Mouse (Mus musculus) liver, embryonic 12.5 days (tissue): ENCODE data around the gene Atl1. TPM values are rescaled to one million over a fixed set of nuclear protein-coding genes. Genes with fewer than 3 reads are reported as not detected.

ENCODE experiments used
- ATAC-seq: fragments of 200-750 bp; cut with Nextera tagmentation; 2 replicates; pipeline ENCODE4 v1.8.0; 2017; ENCODE audit warnings: moderate number of reproducible peaks, mild to moderate bottlenecking, moderate library complexity
- H3K27ac ChIP-seq: fragments of 300-500 bp; sonication (generic); 2 replicates; pipeline ENCODE4 v1.5.1; 2016; ENCODE audit warnings: mild to moderate bottlenecking
- H3K27me3 ChIP-seq: fragments of 300-500 bp; sonication (generic); replicated peaks from 2 replicates; pipeline ENCODE4 v1.6.1; 2016; ENCODE audit warnings: mild to moderate bottlenecking, moderate library complexity
- H3K36me3 ChIP-seq: fragments of 300-500 bp; sonication (generic); 2 replicates; pipeline ENCODE4 v1.6.1; 2016; ENCODE audit warnings: mild to moderate bottlenecking, moderate library complexity
- H3K4me1 ChIP-seq: fragments of 300-500 bp; sonication (generic); 2 replicates; pipeline ENCODE4 v1.6.1; 2016
- H3K4me2 ChIP-seq: fragments of 300-500 bp; sonication (generic); 2 replicates; pipeline ENCODE4 v1.6.1; 2016; ENCODE audit warnings: mild to moderate bottlenecking, moderate library complexity
- H3K4me3 ChIP-seq: fragments of 300-500 bp; sonication (generic); 2 replicates; pipeline ENCODE4 v1.5.1; 2016; ENCODE audit warnings: mild to moderate bottlenecking, moderate library complexity
- H3K9ac ChIP-seq: fragments of 300-500 bp; sonication (generic); 2 replicates; pipeline ENCODE4 v1.6.1; 2016; ENCODE audit warnings: mild to moderate bottlenecking, moderate library complexity
- H3K9me3 ChIP-seq: fragments of 300-500 bp; sonication (generic); replicated peaks from 2 replicates; pipeline ENCODE4 v1.6.1; 2016; ENCODE audit warnings: mild to moderate bottlenecking, moderate library complexity
- WGBS: fragments of 180-500 bp; shearing (Covaris S2); methylation state at CpG from one replicate; pipeline ENCODE4 v1.1.7; 2016; ENCODE audit not compliant: insufficient replicate concordance; 5-methylcytosine and 5-hydroxymethylcytosine counted together
- polyA plus RNA-seq: library from polyadenylated mRNA; unstranded; fragments of >200 nt; fragmentation: Nextera tagmentation; extraction: Ambion mirVana; gene quantifications from 2 replicates; pipeline ENCODE4 v1.2.1, GENCODE M21; 2016

The Atl1 gene
- polyA plus RNA-seq, 1 experiment from 2014 or later: 1.7 TPM

DNA sequence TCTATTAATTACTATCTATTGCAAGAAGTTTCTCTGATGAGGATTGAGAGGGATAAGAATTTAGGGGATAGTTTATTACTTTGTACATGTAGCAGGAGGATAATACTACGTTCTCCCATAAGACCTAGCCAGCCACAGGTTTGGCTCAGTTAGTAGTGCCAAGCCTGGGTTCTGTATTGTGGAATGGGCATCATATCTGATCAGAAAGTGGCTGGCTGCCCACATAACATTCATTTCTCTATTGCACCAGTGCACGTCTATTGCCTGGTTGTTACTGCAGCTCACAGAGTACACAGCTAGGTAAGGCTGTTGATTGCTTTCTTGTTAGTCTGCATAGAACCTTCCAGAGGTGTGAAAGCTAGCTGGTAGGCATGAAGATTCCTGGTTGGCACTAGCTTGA lies 25.5 kb downstream of the Atl1 start:
- ATAC-seq: no peak
- H3K4me3 ChIP-seq: no peak overlapping the region
- H3K27me3 ChIP-seq: no peaks in the 10 kb centered on the region
- no peak overlapping the region for H3K4me2 ChIP-seq
- peaks cover under 1% of the 10 kb centered on the region; the same call in 1 of the 2 replicates for H3K4me1 ChIP-seq
- no peak overlapping the region for H3K27ac ChIP-seq
- WGBS: 72% methylated on average over 2 of the region's 2 CpGs
- H3K36me3 ChIP-seq: no peaks in the 10 kb centered on the region
- H3K9me3 ChIP-seq: no peaks in the 10 kb centered on the region
- H3K9ac ChIP-seq: no peak overlapping the region

DNA sequence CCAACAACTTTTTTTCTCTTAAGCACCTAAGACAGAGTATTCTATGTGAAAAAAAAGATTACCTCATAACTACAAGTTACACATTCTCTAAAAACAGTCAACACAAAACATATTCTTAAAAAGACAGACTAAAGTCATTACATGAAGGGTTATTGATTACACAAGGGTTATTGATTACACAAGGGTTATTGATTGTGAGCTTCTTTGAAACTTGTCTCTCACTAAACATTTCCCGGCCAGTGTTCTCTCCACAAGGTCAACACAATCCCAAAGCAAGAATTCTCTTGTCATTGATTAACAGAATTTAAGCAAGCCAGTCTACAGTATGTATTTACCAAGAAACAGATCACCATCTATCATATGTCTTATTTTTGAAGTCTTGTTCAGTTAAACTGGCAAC lies 29.7 kb downstream of the Atl1 start:
- 65% methylated on average over 1 of the region's 1 CpGs for WGBS
- Histone ChIP-seq H3K27ac (no peak overlapping the region), H3K27me3 (no peaks in the 10 kb centered on the region), H3K9ac (no peak overlapping the region), H3K4me2 (no peak overlapping the region), H3K36me3 (no peaks in the 10 kb centered on the region), H3K4me1 (peaks cover 27% of the 10 kb centered on the region), H3K9me3 (no peaks in the 10 kb centered on the region), H3K4me3 (no peak overlapping the region)
- no peak for ATAC-seq

DNA sequence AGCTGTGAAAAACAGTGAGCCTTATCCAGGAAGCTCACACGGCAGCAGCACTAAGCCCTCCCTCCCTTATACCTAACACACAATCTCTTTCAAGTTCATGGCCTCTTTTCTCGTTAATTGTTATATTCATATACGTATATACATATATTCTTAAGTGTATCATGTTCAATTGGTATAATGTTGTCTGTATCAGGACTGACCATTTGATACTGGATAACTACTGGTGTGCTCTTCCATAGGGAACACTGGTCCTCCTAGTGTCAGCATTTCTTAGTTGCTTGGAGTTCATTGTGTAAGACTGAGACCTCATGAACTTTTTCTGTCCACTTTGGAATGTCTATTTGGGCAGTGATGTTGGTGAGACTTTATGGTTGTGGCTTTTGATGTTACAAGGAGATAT lies 30.7 kb downstream of the Atl1 start:
- Histone ChIP-seq H3K9me3 (no peaks in the 10 kb centered on the region), H3K9ac (no peak overlapping the region), H3K4me1 (peaks cover 28% of the 10 kb centered on the region), H3K4me2 (no peak overlapping the region), H3K4me3 (no peak overlapping the region), H3K27me3 (no peaks in the 10 kb centered on the region), H3K36me3 (no peaks in the 10 kb centered on the region), H3K27ac (0 out of 2 replicates have a peak overlapping the region, but pooled peaks have one; percentile 32)
- WGBS: 62% methylated on average over 3 of the region's 3 CpGs
- ATAC-seq: no peak

DNA sequence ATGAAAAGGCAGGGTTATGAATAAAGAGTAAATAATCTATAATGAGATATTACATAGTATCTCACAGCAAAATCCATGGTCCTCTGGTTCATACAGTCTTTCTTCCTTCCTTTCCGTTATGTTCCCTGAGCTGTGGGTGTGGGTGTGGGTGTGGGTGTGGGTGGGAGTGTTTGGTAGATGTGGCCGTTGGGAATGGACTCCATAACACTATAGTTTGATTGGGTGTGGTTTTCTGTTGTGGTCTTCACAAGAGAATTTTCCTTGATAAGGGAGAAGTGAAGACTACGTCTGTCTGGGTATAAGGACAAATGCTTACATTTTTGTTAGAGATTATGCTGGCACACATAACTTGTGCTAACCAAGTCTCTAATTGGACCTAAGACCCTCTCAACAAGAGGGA lies 31.2 kb downstream of the Atl1 start:
- Histone ChIP-seq H3K4me2 (no peak overlapping the region), H3K9me3 (no peaks in the 10 kb centered on the region), H3K27ac (no peak overlapping the region), H3K9ac (no peak overlapping the region), H3K36me3 (no peaks in the 10 kb centered on the region), H3K4me3 (no peak overlapping the region), H3K4me1 (peaks cover 28% of the 10 kb centered on the region), H3K27me3 (no peaks in the 10 kb centered on the region)
- peak; percentile 50; the same call in 1 of the 2 replicates for ATAC-seq
- 14% methylated on average over 3 of the region's 3 CpGs for WGBS

DNA sequence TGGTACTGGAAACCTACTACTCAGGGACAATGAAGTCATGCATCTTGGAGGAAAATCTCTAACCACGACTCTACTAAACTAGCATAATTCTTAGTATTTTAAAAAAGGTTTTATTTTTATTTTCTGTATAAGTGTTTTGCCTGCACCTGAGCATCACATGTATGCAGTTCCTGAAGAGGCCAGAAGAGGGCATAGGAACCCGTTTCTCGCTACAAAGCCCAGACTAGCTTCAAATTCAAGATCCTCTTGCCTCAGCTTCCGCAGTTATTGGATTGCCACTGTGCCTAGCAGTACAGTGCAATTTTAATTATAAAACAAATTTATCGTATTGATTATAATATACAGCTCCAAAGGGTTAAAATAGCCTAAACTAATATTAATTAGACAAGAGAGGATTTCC lies 31.6 kb downstream of the Atl1 start:
- H3K4me2 ChIP-seq: no peak overlapping the region
- H3K4me3 ChIP-seq: no peak overlapping the region
- no peaks in the 10 kb centered on the region for H3K9me3 ChIP-seq
- no peak overlapping the region for H3K9ac ChIP-seq
- WGBS: 13% methylated on average over 5 of the region's 5 CpGs
- H3K27me3 ChIP-seq: no peaks in the 10 kb centered on the region
- no peaks in the 10 kb centered on the region for H3K36me3 ChIP-seq
- peaks cover 28% of the 10 kb centered on the region for H3K4me1 ChIP-seq
- ATAC-seq: no peak
- H3K27ac ChIP-seq: no peak overlapping the region

DNA sequence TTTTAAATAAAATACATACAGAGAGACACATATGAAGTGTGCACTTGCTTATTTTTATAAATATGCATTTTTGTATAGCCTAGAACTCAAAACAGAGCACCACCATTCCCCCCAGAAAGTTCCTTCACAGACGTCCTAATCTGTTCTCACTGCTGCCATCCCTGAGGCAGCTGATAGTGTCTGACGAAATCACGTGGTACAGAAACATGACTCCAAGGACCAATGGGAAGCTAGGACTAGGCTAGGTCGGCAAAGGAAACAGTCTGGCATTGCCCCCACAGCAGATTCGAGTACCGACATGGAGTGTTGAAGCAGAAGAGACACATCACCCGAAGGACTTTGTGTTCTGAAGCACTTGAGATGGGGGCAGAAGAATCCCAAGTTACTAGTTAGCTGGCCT lies 34.3 kb downstream of the Atl1 start:
- no peak overlapping the region for H3K9ac ChIP-seq
- H3K36me3 ChIP-seq: no peaks in the 10 kb centered on the region
- WGBS: 31% methylated on average over 7 of the region's 7 CpGs
- H3K27me3 ChIP-seq: no peaks in the 10 kb centered on the region
- peaks cover 28% of the 10 kb centered on the region for H3K4me1 ChIP-seq
- ATAC-seq: peak; percentile 76
- H3K4me2 ChIP-seq: peak overlapping the region; percentile 44
- H3K4me3 ChIP-seq: no peak overlapping the region
- H3K27ac ChIP-seq: no peak overlapping the region
- no peaks in the 10 kb centered on the region for H3K9me3 ChIP-seq

DNA sequence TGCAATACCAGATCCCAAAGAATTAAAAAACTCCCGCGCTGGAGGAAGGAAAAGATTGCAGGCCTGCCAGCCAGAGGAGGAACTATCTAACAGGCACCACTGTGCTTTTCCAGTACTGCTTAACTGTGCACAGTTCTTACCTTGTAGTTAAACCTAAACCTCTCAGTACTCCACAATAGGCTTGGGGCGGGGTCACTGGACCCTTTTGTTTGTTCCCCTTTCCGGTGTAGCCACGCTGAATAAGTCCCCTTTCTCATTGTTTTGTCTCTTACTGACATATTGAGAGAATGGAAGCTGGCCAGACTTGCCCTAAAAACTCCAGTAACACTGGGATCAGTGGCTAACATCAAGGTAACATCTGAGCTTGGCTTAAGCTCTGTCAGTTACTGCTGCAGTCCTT lies 45.3 kb downstream of the Atl1 start:
- no peaks in the 10 kb centered on the region for H3K27me3 ChIP-seq
- no peak overlapping the region for H3K27ac ChIP-seq
- H3K4me2 ChIP-seq: no peak overlapping the region
- H3K4me1 ChIP-seq: no peaks in the 10 kb centered on the region
- no peaks in the 10 kb centered on the region for H3K36me3 ChIP-seq
- H3K9ac ChIP-seq: no peak overlapping the region
- no peaks in the 10 kb centered on the region for H3K9me3 ChIP-seq
- ATAC-seq: no peak
- H3K4me3 ChIP-seq: no peak overlapping the region
- 62% methylated on average over 5 of the region's 5 CpGs for WGBS

DNA sequence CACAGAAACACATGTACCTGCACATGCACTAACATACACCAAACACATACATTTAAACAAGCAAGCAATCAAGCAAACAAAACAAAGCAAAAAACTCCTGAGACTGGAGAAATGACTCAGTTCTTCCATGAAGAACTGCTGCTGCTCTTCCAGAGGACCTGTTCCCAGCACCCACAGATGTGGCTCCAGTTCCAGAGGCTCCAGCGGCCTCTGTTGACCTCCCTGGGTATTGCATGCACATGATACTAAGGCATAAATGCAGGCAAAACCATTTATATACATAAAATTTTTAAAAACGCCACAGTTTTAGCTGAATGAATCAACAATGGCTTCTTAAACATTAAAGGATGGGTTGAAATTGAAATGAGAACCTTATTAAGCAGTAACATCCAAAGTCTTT lies 46.9 kb downstream of the Atl1 start:
- Histone ChIP-seq H3K9ac (no peak overlapping the region), H3K36me3 (no peaks in the 10 kb centered on the region), H3K27ac (no peak overlapping the region), H3K4me2 (no peak overlapping the region), H3K9me3 (no peaks in the 10 kb centered on the region), H3K4me3 (no peak overlapping the region), H3K27me3 (no peaks in the 10 kb centered on the region), H3K4me1 (no peaks in the 10 kb centered on the region)
- WGBS: 52% methylated on average over 2 of the region's 2 CpGs
- no peak for ATAC-seq

DNA sequence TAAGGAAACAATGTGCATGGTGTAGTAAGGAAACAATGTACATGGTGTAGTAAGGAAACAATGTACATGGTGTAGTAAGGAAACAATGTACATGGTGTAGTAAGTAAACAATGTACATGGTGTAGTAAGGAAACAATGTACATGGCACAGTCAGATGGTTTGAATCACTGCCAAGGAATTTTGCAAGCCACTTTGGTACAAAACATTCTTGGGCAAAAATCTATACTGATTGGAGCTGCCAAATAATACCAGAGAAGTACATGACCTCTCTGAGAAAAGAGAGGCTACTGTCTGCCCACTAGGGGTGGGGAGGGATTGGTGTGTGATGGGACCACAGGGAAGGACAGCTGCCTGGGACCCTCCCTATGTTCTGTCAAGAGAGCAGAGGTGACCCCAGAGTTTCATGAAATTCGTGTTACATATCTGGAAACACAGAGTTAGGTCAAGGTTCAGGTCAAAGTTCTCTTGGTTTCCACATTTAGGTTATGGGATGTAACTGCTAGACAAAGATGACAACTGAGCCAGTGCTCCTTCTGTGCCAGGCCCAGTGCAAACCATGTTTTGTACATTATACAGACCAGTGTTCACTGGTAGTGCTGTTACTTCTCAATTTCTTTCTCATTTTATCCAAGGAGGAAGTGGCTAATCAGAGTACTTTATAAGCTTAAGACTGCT lies 49.4 kb downstream of the Atl1 start:
- Histone ChIP-seq H3K4me1 (peaks cover 2% of the 10 kb centered on the region; the same call in 1 of the 2 replicates), H3K27ac (no peak overlapping the region), H3K27me3 (no peaks in the 10 kb centered on the region), H3K36me3 (no peaks in the 10 kb centered on the region), H3K4me3 (no peak overlapping the region), H3K9ac (no peak overlapping the region), H3K9me3 (no peaks in the 10 kb centered on the region), H3K4me2 (no peak overlapping the region)
- WGBS: 19% methylated on average over 1 of the region's 1 CpGs
- no peak for ATAC-seq

DNA sequence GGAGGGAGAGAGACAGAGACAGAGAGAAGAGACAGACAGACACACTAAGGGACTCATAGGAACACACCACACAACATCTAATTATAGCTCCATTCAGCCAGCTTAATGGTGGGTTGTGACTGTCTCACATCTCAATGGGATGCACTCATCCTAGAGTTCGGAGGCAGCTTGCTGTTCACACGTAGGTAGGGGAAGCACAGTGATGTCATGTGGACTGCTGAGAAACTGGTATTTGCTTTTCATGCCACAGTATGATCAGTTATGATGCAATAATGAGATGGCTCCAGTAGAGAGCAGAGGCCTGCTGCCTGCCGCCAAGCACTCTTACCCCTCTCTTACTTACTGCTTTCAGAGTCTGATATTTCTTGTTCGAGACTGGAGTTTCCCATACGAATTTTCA lies 53.4 kb downstream of the Atl1 start:
- Histone ChIP-seq H3K4me1 (peaks cover 13% of the 10 kb centered on the region; the same call in 1 of the 2 replicates), H3K9ac (no peak overlapping the region), H3K9me3 (no peaks in the 10 kb centered on the region), H3K27me3 (no peaks in the 10 kb centered on the region), H3K4me2 (no peak overlapping the region), H3K36me3 (no peaks in the 10 kb centered on the region), H3K27ac (no peak overlapping the region), H3K4me3 (no peak overlapping the region)
- WGBS: 78% methylated on average over 5 of the region's 5 CpGs
- ATAC-seq: no peak

DNA sequence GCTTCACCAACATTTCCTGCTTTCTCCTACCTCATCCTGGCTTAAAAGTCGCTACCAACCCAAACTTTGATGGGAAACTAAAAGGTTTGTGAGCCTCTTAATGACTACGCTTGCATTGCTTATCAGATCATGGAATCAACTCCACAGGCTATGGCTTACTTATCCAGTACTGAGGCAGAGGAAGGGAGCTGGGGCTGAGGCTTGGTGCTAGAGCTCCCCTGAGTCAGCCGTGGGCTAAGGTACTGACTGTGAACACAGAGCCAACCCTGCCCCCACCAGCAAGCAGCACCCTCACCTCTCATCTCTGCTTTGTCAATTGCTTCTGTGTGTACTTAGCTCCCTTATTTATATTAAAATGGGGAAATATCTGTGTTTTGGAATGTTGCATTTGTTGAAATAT lies 55.1 kb downstream of the Atl1 start:
- no peak overlapping the region for H3K4me3 ChIP-seq
- H3K9me3 ChIP-seq: no peaks in the 10 kb centered on the region
- no peak overlapping the region for H3K27ac ChIP-seq
- WGBS: 45% methylated on average over 3 of the region's 3 CpGs
- no peaks in the 10 kb centered on the region for H3K27me3 ChIP-seq
- no peaks in the 10 kb centered on the region for H3K36me3 ChIP-seq
- no peak overlapping the region for H3K9ac ChIP-seq
- peaks cover 13% of the 10 kb centered on the region; the same call in 1 of the 2 replicates for H3K4me1 ChIP-seq
- H3K4me2 ChIP-seq: no peak overlapping the region
- ATAC-seq: no peak

DNA sequence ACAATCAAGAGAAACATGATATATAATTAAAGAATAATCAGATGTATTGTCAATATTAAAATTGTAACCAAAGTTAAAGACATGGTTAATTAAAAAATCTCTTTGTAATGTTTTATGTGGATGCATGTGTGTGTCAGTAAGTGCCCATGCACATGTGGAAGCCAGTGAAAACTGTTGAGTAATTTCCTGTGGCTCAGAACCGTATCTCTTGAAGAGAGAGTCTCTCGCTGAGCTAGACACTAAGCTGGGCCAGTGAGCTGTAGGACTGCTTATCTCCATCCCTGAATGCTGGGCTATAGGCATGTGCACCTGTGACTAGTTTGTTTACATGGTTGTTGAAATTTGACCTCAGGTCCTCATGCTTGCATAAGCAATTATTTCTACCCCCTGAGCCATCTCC lies 65.0 kb downstream of the Atl1 start:
- no peak overlapping the region for H3K4me3 ChIP-seq
- H3K9ac ChIP-seq: no peak overlapping the region
- H3K36me3 ChIP-seq: peaks cover 32% of the 10 kb centered on the region
- H3K9me3 ChIP-seq: no peaks in the 10 kb centered on the region
- WGBS: 28% methylated on average over 2 of the region's 2 CpGs
- H3K4me2 ChIP-seq: no peak overlapping the region
- no peak overlapping the region for H3K27ac ChIP-seq
- 0 out of 2 replicates have a peak, but pooled peaks cover 3% of the 10 kb centered on the region for H3K4me1 ChIP-seq
- ATAC-seq: no peak
- H3K27me3 ChIP-seq: no peaks in the 10 kb centered on the region

DNA sequence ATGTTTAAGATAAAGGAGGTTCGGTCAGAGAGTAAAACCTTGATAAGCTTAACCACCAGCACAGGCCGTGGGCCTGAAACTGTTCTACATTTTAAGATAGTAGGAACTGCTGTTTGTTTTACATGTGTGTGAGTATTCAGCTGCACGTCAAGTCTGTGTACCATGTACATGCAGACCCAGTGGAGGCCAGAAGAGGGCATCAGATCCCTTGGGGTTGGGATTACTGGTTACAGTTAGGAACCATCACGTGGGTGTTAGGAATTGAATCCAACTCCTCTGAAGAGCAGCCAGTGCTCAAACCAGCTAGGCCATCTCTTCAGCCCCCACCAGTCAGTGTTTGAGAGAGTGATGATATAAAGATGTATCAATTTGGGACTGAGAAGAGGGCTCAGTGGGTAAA lies 70.1 kb downstream of the Atl1 start:
- Histone ChIP-seq H3K36me3 (peaks cover 76% of the 10 kb centered on the region), H3K27me3 (no peaks in the 10 kb centered on the region)
- peak; percentile 63 for ATAC-seq

More for the DNA sequence above, 70.1 kb downstream of the Atl1 start:
- no peak overlapping the region for H3K4me2 ChIP-seq
- no peak overlapping the region for H3K9ac ChIP-seq
- no peak overlapping the region for H3K27ac ChIP-seq
- no peaks in the 10 kb centered on the region for H3K9me3 ChIP-seq
- WGBS: 36% methylated on average over 4 of the region's 4 CpGs
- peaks cover 17% of the 10 kb centered on the region for H3K4me1 ChIP-seq
- no peak overlapping the region for H3K4me3 ChIP-seq
